Mouse (Mus musculus): Measurements from ENCODE around the gene Prmt8.

GRCm38 (mm10) chr6:127739921-127740320, 29.4 kb downstream of the Prmt8 start:
- TF ChIP-seq POLR2A (IDR thresholded peaks at IDR 0.05; ENCODE audit: control insufficient read depth, extremely low read depth, insufficient read depth, low read length, poor library complexity), result no peak
- TF ChIP-seq CTCF (IDR thresholded peaks at IDR 0.05; ENCODE audit: borderline replicate concordance, control insufficient read depth, extremely low read depth, insufficient read depth, low read length, poor library complexity), result no peak
